Mouse (Mus musculus): Measurements from ENCODE around the gene Sugp2.

GRCm38 (mm10) chr8:70286737-70287136, 52.7 kb downstream of the Sugp2 start:
- TF ChIP-seq GATA1 (IDR thresholded peaks at IDR 0.05; ENCODE audit: borderline replicate concordance, low read length): no peak
- TF ChIP-seq FLI1 (IDR thresholded peaks at IDR 0.05; ENCODE audit: low read length): no peak
